Mouse (Mus musculus) adrenal gland, adult 2 months (tissue): ENCODE results near the gene Gm21818. TPM values are rescaled to one million over a fixed set of nuclear protein-coding genes. Genes with fewer than 3 reads are reported as not detected.
"Not testable (repeated sequence)": the region's sequence is repeated elsewhere in the genome, so short reads cannot be mapped to it uniquely, and the experiment has no call there.

ENCODE experiments used
- DNase-seq: peaks from one replicate; pipeline ENCODE4 v3.0.0; 2021
- long read RNA-seq: library from polyadenylated mRNA; stranded (forward); transcript quantifications from one replicate; pipeline ENCODE4 v2.0.0, GENCODE M21; 2021
- polyA plus RNA-seq: library from polyadenylated mRNA; depleted of rRNA; stranded (reverse); fragments of >200 nt; gene quantifications from 2 replicates; pipeline ENCODE4 v1.2.3, GENCODE M21; 2012; rRNA removed
- total RNA-seq, 2 experiments: library from RNA; stranded (reverse); gene quantifications; 2 replicates each; pipeline ENCODE4 v1.2.3; 2021

Gm21818 gene
- total RNA-seq (not detected), polyA plus RNA-seq (not detected in 2 replicates)
- long read RNA-seq: 0 reads

GRCm38 (mm10) chr13:120172133-120172532, at the start of gene Gm21818:
Gene Gm21818, plus strand, starts transcription at chr13:120172433.
- DNase-seq: not testable (repeated sequence)

DNA sequence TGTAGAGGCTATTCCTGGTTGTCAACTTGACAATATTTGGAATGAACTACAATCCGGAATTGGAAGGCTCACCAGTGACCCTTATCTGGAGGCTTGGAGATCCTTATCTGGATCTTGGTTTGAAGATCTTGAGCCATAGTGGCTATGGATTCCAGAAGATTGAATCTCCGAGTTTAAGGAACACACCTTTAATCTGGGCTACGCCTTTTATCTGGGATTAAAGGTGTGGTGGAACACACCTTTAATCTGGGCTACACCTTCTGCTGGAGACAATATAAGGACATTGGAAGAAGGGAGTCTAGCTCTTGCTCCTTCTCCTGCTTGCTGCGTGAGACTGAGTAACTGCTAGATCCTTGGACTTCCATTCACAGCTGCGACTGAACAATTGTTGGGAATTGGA, 32.3 kb upstream of the Gm21818 start, which contains the start of gene Gm20767:
TSS of gene Gm20767 (plus strand) at position 301 of the 400 bp plus-strand sequence.
- DNase-seq: not testable (repeated sequence)

DNA sequence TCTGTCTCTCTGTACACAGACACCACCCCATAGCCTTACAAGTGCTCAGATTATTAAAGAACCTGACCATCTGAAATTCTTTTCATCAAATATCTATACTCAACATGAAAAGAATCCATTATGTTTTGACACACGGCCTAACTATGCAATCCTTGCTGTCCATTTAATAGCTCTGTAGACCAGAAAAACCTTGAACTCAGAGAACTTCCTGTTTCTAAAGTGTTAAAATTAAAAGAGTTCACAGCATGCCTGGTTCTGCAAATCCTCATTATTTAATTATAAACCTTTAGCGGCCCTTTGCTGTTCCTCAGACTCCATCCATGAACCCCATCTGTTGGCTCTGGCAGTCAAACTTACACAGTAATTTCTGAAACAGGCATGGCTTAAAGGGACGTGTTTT, 29.9 kb upstream of the Gm21818 start:
- not testable (repeated sequence) for DNase-seq

- not testable (repeated sequence) for DNase-seq
These were observed 22.4 kb upstream of the Gm21818 start for GRCm38 (mm10) chr13:120149660-120150407.

GRCm38 (mm10) chr13:120150589-120150988, 21.6 kb upstream of the Gm21818 start:
- not testable (repeated sequence) for DNase-seq

- DNase-seq: peak; percentile 59
These were observed 3.9 kb upstream of the Gm21818 start for GRCm38 (mm10) chr13:120168301-120168700.

- not testable (repeated sequence) for DNase-seq
These were observed 24.1 kb downstream of the Gm21818 start for GRCm38 (mm10) chr13:120196189-120196821.

DNA sequence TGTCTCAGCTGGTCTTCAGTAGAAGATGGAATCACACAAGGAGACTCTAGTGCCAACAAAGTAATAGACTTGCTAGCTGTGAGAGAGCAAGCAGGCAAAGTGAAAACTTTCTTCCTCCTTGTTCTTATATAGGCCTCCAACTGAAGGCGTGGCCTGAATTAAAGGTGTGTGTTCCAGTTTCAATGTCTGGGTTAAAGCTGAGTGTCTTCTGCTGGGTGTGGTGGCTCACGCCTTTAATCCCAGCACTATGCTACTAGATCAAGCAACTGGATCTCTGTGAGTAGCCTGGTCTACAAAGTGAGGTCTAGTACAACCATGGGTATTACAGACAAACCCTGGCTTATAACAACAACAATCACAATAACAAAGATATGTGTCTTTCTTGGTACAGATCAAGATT, 43.6 kb downstream of the Gm21818 start, which contains the start of gene Gm21762:
TSS of gene Gm21762 (minus strand) at position 101 of the 400 bp plus-strand sequence.
- DNase-seq: not testable (repeated sequence)

- not testable (repeated sequence) for DNase-seq
These were observed 48.7 kb downstream of the Gm21818 start for GRCm38 (mm10) chr13:120220922-120221321.

- not testable (repeated sequence) for DNase-seq
These were observed 50.9 kb downstream of the Gm21818 start for GRCm38 (mm10) chr13:120223012-120223659.

Other genes with a start within 250 kb of the Gm21818 start
- gene Gm21761, start 243.2 kb upstream of the Gm21818 start, total RNA-seq: not detected
- not detected in 2 replicates for gene Gm21761, start 243.2 kb upstream of the Gm21818 start, polyA plus RNA-seq
- gene B020031M17Rik, start 221.6 kb upstream of the Gm21818 start, total RNA-seq: not detected
- not detected in 2 replicates for gene B020031M17Rik, start 221.6 kb upstream of the Gm21818 start, polyA plus RNA-seq
- gene Gm36079, start 145.4 kb upstream of the Gm21818 start, total RNA-seq: not detected
- gene Gm36079, start 145.4 kb upstream of the Gm21818 start, polyA plus RNA-seq: 0.63 TPM in 1 of 2 replicates, not detected in the other
- gene Gm21188, start 120.2 kb upstream of the Gm21818 start, total RNA-seq: not detected
- 0.16 TPM in 1 of 2 replicates, not detected in the other for gene Gm21188, start 120.2 kb upstream of the Gm21818 start, polyA plus RNA-seq
- not detected for gene Gm20767, start 32.2 kb upstream of the Gm21818 start, total RNA-seq
- gene Gm20767, start 32.2 kb upstream of the Gm21818 start, polyA plus RNA-seq: not detected in 2 replicates
- gene Gm21762, start 43.5 kb downstream of the Gm21818 start, total RNA-seq: not detected
- gene Gm21762, start 43.5 kb downstream of the Gm21818 start, polyA plus RNA-seq: 0.27 TPM in 1 of 2 replicates, not detected in the other
- gene Gm21731, start 66.7 kb downstream of the Gm21818 start, total RNA-seq: not detected
- gene Gm21731, start 66.7 kb downstream of the Gm21818 start, polyA plus RNA-seq: not detected in 2 replicates
- not detected for gene AF067061, start 90.7 kb downstream of the Gm21818 start, total RNA-seq
- gene AF067061, start 90.7 kb downstream of the Gm21818 start, polyA plus RNA-seq: not detected in 2 replicates
- not detected for gene BC147527, start 128.0 kb downstream of the Gm21818 start, total RNA-seq
- 0.20 TPM in 1 of 2 replicates, not detected in the other for gene BC147527, start 128.0 kb downstream of the Gm21818 start, polyA plus RNA-seq
- not detected for gene Tcstv3, start 144.4 kb downstream of the Gm21818 start, total RNA-seq
- not detected in 2 replicates for gene Tcstv3, start 144.4 kb downstream of the Gm21818 start, polyA plus RNA-seq